In genomic region chr9:10645045-10645830, GRCm38 (mm10) we compare ENCODE assay signal across 12 mouse cellular contexts.
DNase-seq lines count a peak whose midpoint lies in the region; ATAC-seq and TF ChIP-seq lines count a peak whose summit lies in the region.
"Had no signal": no experiment of that assay in that cellular context is flagged by ENCODE, and none has a peak within 500 bp of the region (broad histone marks: within the 10 kb centered on the region; RNA-seq: fewer than 3 reads in every experiment).

No protein-coding gene starts in this region.

- TF ChIP-seq CTCF in MEL (IDR thresholded peaks at IDR 0.05 in 2 of 3, conservative IDR thresholded peaks at IDR 0.05 in 1 of 3; ENCODE audit: control insufficient read depth in 1 of 3, insufficient read depth in 1 of 3, low read depth in 2 of 3, low read length in 3 of 3, poor library complexity in 1 of 3, severe bottlenecking in 1 of 3) = no peak

- H3K27ac ChIP-seq in hindbrain, embryonic 16.5 days (ENCODE audit: low read depth, low read length) = no peak overlapping the region
- H3K27ac ChIP-seq in hindbrain, embryonic 10.5 days = no peak overlapping the region
- no peak overlapping the region for H3K27ac ChIP-seq in MEL (ENCODE audit: control insufficient read depth, low read depth, low read length)

- H3K27me3 ChIP-seq in hindbrain, embryonic 16.5 days (replicated peaks; ENCODE audit: control insufficient read depth, insufficient read depth, low read length) = no peaks in the 10 kb centered on the region
- H3K27me3 ChIP-seq in hindbrain, embryonic 10.5 days (ENCODE audit: insufficient read depth, poor library complexity, severe bottlenecking) = no peaks in the 10 kb centered on the region
- no peaks in the 10 kb centered on the region for H3K27me3 ChIP-seq in MEL (ENCODE audit: control insufficient read depth in 1 of 2, insufficient read depth in 2 of 2, low read length in 2 of 2)

- no peaks in the 10 kb centered on the region for H3K79me2 ChIP-seq in MEL (ENCODE audit: control insufficient read depth, insufficient read depth, low read length, poor library complexity)

- no peak overlapping the region for H3K9ac ChIP-seq in hindbrain, embryonic 16.5 days (ENCODE audit: low read depth, low read length)
- H3K9ac ChIP-seq in MEL (ENCODE audit: control insufficient read depth, low read depth, low read length, poor library complexity, severe bottlenecking) = no peak overlapping the region

- 0 out of 2 replicates have a peak, but pooled peaks have one; percentile 20 for ATAC-seq in hindbrain, embryonic 16.5 days
- no peak for ATAC-seq in erythroid progenitor cell, adult 5-6 weeks (replicated peaks; ENCODE audit: low FRiP score, poor library complexity, severe bottlenecking)
- ATAC-seq: intestine, embryonic 16.5 days; lung, postnatal 0 days had no signal

- WGBS in hindbrain, embryonic 16.5 days = 64% methylated on average over 7 of the region's 7 CpGs
- WGBS in hindbrain, embryonic 10.5 days = 79% methylated on average over 7 of the region's 7 CpGs

- intact Hi-C loops in heart, postnatal 10 days (cut with DNase I) = no loop called here

- no peaks in the 10 kb centered on the region for H3K36me3 ChIP-seq in hindbrain, embryonic 16.5 days (ENCODE audit: control insufficient read depth, insufficient read depth, low read length)
- H3K36me3 ChIP-seq in hindbrain, embryonic 10.5 days = no peaks in the 10 kb centered on the region
- H3K36me3 ChIP-seq in MEL (ENCODE audit: control insufficient read depth in 1 of 2, insufficient read depth in 2 of 2, low read length in 2 of 2) = no peaks in the 10 kb centered on the region

- H3K9me3 ChIP-seq in hindbrain, embryonic 16.5 days (ENCODE audit: control insufficient read depth, low read length) = no peaks in the 10 kb centered on the region
- H3K9me3 ChIP-seq in hindbrain, embryonic 10.5 days = no peaks in the 10 kb centered on the region
- no peaks in the 10 kb centered on the region for H3K9me3 ChIP-seq in MEL (replicated peaks; ENCODE audit: insufficient read depth, low read length)

- H3K4me1 ChIP-seq in hindbrain, embryonic 16.5 days (ENCODE audit: control insufficient read depth, insufficient read depth, low read depth, low read length) = no peaks in the 10 kb centered on the region
- H3K4me1 ChIP-seq in hindbrain, embryonic 10.5 days (replicated peaks) = no peaks in the 10 kb centered on the region
- H3K4me1 ChIP-seq in MEL (ENCODE audit: control insufficient read depth in 1 of 2, insufficient read depth in 2 of 2, low read length in 2 of 2) = no peaks in the 10 kb centered on the region

- no peak for TF ChIP-seq POLR2A in MEL (IDR thresholded peaks at IDR 0.05; ENCODE audit: control insufficient read depth in 1 of 2, insufficient read depth in 1 of 2, low read depth in 1 of 2, low read length in 2 of 2, poor library complexity in 1 of 2)

- no peak for TF ChIP-seq RAD21 in MEL (IDR thresholded peaks at IDR 0.05; ENCODE audit: low read depth, low read length)

- H3K4me2 ChIP-seq in hindbrain, embryonic 16.5 days (ENCODE audit: low read length) = no peak overlapping the region

- TF ChIP-seq EP300 in MEL (IDR thresholded peaks at IDR 0.05; ENCODE audit: low read depth in 1 of 2, low read length in 2 of 2) = no peak

- peak; percentile 18 for DNase-seq in adrenal gland, postnatal 10 days
- no peak for DNase-seq in adrenal gland, adult 8-10 months
- no peak for DNase-seq in hindbrain, embryonic 10.5 days (ENCODE audit: low spot score)
- peak; percentile 12 for DNase-seq in MEL (ENCODE audit: low read depth, low spot score)
- DNase-seq in heart, postnatal 10 days = peak; percentile 60 to 63
- DNase-seq in natural killer cell, adult 2 months (ENCODE audit: low spot score in 2 of 2) = no peak
- DNase-seq: kidney, postnatal 36 days; right cerebral cortex, postnatal 14 days had no signal

- H3K4me3 ChIP-seq in hindbrain, embryonic 16.5 days (ENCODE audit: low read length) = no peak overlapping the region
- H3K4me3 ChIP-seq in hindbrain, embryonic 10.5 days = no peak overlapping the region
- H3K4me3 ChIP-seq in MEL (ENCODE audit: control insufficient read depth in 1 of 2, insufficient read depth in 1 of 2, low read depth in 2 of 2, low read length in 2 of 2) = no peak overlapping the region

TF ChIP-seq in MEL, 35 proteins besides CTCF, POLR2A, EP300 and RAD21:
- TF ChIP-seq USF2 (IDR thresholded peaks at IDR 0.05; ENCODE audit: borderline replicate concordance in 1 of 2, insufficient read depth in 1 of 2, low read depth in 1 of 2, low read length in 2 of 2) (no peak), UBTF (IDR thresholded peaks at IDR 0.05; ENCODE audit: borderline replicate concordance, insufficient read depth, low read depth, low read length) (peak; percentile 98), TBP (IDR thresholded peaks at IDR 0.05; ENCODE audit: low read depth, low read length) (peak; percentile 98)

Comparison
In these comparisons a context has a peak if more than half of its experiments do, and no peak if none do; other contexts are left out.
1. DNase-seq: peak in adrenal gland, postnatal 10 days (single experiment), MEL (single experiment) and heart, postnatal 10 days (2 of 2); none in adrenal gland, adult 8-10 months (single experiment), hindbrain, embryonic 10.5 days (single experiment) and natural killer cell, adult 2 months (0 of 2).